Mouse (Mus musculus): ENCODE results near the gene C530008M17Rik. TPM values are rescaled to one million over a fixed set of nuclear protein-coding genes. Genes with fewer than 3 reads are reported as not detected.

C530008M17Rik gene
- total RNA-seq, 2 experiments from 2014 or later: 282 to 293 TPM

GRCm38 (mm10) chr5:76698187-76698586, 41.9 kb downstream of the C530008M17Rik start:
- intact Hi-C loops (cut with DNase I): no loop called here
- no peak for DNase-seq

GRCm38 (mm10) chr5:76701127-76701853, 45.0 kb downstream of the C530008M17Rik start:
- no peak for DNase-seq
- intact Hi-C loops (cut with DNase I): no loop called here

GRCm38 (mm10) chr5:76702104-76702503, 45.8 kb downstream of the C530008M17Rik start:
- DNase-seq: no peak
- intact Hi-C loops (cut with DNase I): no loop called here

GRCm38 (mm10) chr5:76702646-76703045, 46.3 kb downstream of the C530008M17Rik start:
- DNase-seq: no peak
- intact Hi-C loops (cut with DNase I): no loop called here

GRCm38 (mm10) chr5:76705307-76706173, 49.2 kb downstream of the C530008M17Rik start:
- intact Hi-C loops (cut with DNase I): no loop called here
- DNase-seq: no peak

GRCm38 (mm10) chr5:76707072-76707471, 50.8 kb downstream of the C530008M17Rik start:
- intact Hi-C loops (cut with DNase I): no loop called here
- no peak for DNase-seq

GRCm38 (mm10) chr5:76708004-76708403, 51.7 kb downstream of the C530008M17Rik start:
- no peak for DNase-seq
- intact Hi-C loops (cut with DNase I): no loop called here

- intact Hi-C loops (cut with DNase I): no loop called here
- DNase-seq: no peak
These were observed 57.4 kb downstream of the C530008M17Rik start for GRCm38 (mm10) chr5:76713743-76714142.

GRCm38 (mm10) chr5:76719954-76720353, 63.6 kb downstream of the C530008M17Rik start:
- DNase-seq: no peak
- intact Hi-C loops (cut with DNase I): no loop called here

- no peak for DNase-seq
- intact Hi-C loops (cut with DNase I): no loop called here
These were observed 68.6 kb downstream of the C530008M17Rik start for GRCm38 (mm10) chr5:76724878-76725277.

GRCm38 (mm10) chr5:76726518-76727103, 70.3 kb downstream of the C530008M17Rik start:
- intact Hi-C loops (cut with DNase I): no loop called here
- DNase-seq: no peak

- DNase-seq: no peak
- intact Hi-C loops (cut with DNase I): no loop called here
These were observed 76.8 kb downstream of the C530008M17Rik start for GRCm38 (mm10) chr5:76733055-76733641.

- intact Hi-C loops (cut with DNase I): no loop called here
- DNase-seq: no peak
These were observed 85.2 kb downstream of the C530008M17Rik start for GRCm38 (mm10) chr5:76741463-76741862.

GRCm38 (mm10) chr5:76742076-76742475, 85.8 kb downstream of the C530008M17Rik start:
- intact Hi-C loops (cut with DNase I): no loop called here
- no peak for DNase-seq

GRCm38 (mm10) chr5:76744737-76745209, 88.5 kb downstream of the C530008M17Rik start:
- intact Hi-C loops (cut with DNase I): no loop called here
- peak; percentile 17 for DNase-seq

GRCm38 (mm10) chr5:76747851-76748250, 91.5 kb downstream of the C530008M17Rik start:
- intact Hi-C loops (cut with DNase I): no loop called here
- DNase-seq: no peak

- no peak for DNase-seq
- intact Hi-C loops (cut with DNase I): no loop called here
These were observed 96.0 kb downstream of the C530008M17Rik start for GRCm38 (mm10) chr5:76752351-76752750.

GRCm38 (mm10) chr5:76760349-76760748, 104.0 kb downstream of the C530008M17Rik start:
- intact Hi-C loops (cut with DNase I): loop anchor here (10.0 kb wide), 1 partner anchor 84 kb away; no protein-coding TSS in a partner anchor

GRCm38 (mm10) chr5:76762030-76762698, 105.9 kb downstream of the C530008M17Rik start:
- intact Hi-C loops (cut with DNase I): loop anchor here (10.0 kb wide), 1 partner anchor 83 kb away; no protein-coding TSS in a partner anchor
- DNase-seq: peak; percentile 40

More at GRCm38 (mm10) chr5:76760349-76760748, 104.0 kb downstream of the C530008M17Rik start:
- DNase-seq: no peak

- peak; percentile 65 for DNase-seq
- intact Hi-C loops (cut with DNase I): loop anchor here (10.0 kb wide), 1 partner anchor 82 kb away; no protein-coding TSS in a partner anchor
These were observed 106.9 kb downstream of the C530008M17Rik start for GRCm38 (mm10) chr5:76763148-76763701.
